Mouse (Mus musculus) lung, embryonic 15.5 days (tissue): ENCODE measurements around the gene Bora. TPM values are rescaled to one million over a fixed set of nuclear protein-coding genes. Genes with fewer than 3 reads are reported as not detected.
"Not testable (repeated sequence)": the region's sequence is repeated elsewhere in the genome, so short reads cannot be mapped to it uniquely, and the experiment has no call there.

Experiments used
- ATAC-seq: fragments of 200-750 bp; cut with Nextera tagmentation; 2 replicates; pipeline ENCODE4 v1.8.0; 2017; ENCODE audit warnings: moderate number of reproducible peaks, borderline replicate concordance; ENCODE audit not compliant: low FRiP score, low TSS enrichment; ENCODE audit errors: extremely low read depth
- H3K27ac ChIP-seq: fragments of 300-500 bp; sonication (generic); 2 replicates; pipeline ENCODE4 v1.5.1; 2015; ENCODE audit warnings: moderate library complexity, mild to moderate bottlenecking, inconsistent platforms
- H3K27me3 ChIP-seq: fragments of 300-500 bp; sonication (generic); 2 replicates; pipeline ENCODE4 v1.6.1; 2015; ENCODE audit warnings: inconsistent platforms
- H3K36me3 ChIP-seq: fragments of 300-500 bp; sonication (generic); 2 replicates; pipeline ENCODE4 v1.6.1; 2015; ENCODE audit warnings: inconsistent platforms
- H3K4me1 ChIP-seq: fragments of 300-500 bp; sonication (generic); 2 replicates; pipeline ENCODE4 v1.6.1; 2015; ENCODE audit warnings: inconsistent platforms
- H3K4me2 ChIP-seq: fragments of 300-500 bp; sonication (generic); 2 replicates; pipeline ENCODE4 v1.6.1; 2015; ENCODE audit warnings: inconsistent platforms, mild to moderate bottlenecking, moderate library complexity
- H3K4me3 ChIP-seq: fragments of 300-500 bp; sonication (generic); 2 replicates; pipeline ENCODE4 v1.5.1; 2015; ENCODE audit warnings: mild to moderate bottlenecking, inconsistent platforms
- H3K9ac ChIP-seq: fragments of 300-500 bp; sonication (generic); 2 replicates; pipeline ENCODE4 v1.6.1; 2015; ENCODE audit warnings: inconsistent platforms
- H3K9me3 ChIP-seq: fragments of 300-500 bp; sonication (generic); 2 replicates; pipeline ENCODE4 v1.6.1; 2016; ENCODE audit warnings: inconsistent platforms
- WGBS: fragments of 180-500 bp; shearing (Covaris S2); methylation state at CpG from one replicate; pipeline ENCODE4 v1.1.7; 2015; 5-methylcytosine and 5-hydroxymethylcytosine counted together
- polyA plus RNA-seq: library from polyadenylated mRNA; unstranded; fragments of >200 nt; fragmentation: Nextera tagmentation; extraction: Ambion mirVana; gene quantifications from 2 replicates; pipeline ENCODE4 v1.2.1, GENCODE M21; 2015

Bora gene
- polyA plus RNA-seq, 1 experiment from 2014 or later, result 75.6 TPM

- ATAC-seq, result 0 out of 2 replicates have a peak, but pooled peaks have one; percentile 31
- no peak overlapping the region for H3K27ac ChIP-seq
- H3K27me3 ChIP-seq, result no peaks in the 10 kb centered on the region
- WGBS, result 71% methylated on average over 2 of the region's 2 CpGs
- peaks cover 34% of the 10 kb centered on the region for H3K36me3 ChIP-seq
- H3K4me3 ChIP-seq, result no peak overlapping the region
- no peak overlapping the region for H3K4me2 ChIP-seq
- no peaks in the 10 kb centered on the region for H3K9me3 ChIP-seq
- no peak overlapping the region for H3K9ac ChIP-seq
- H3K4me1 ChIP-seq, result peaks cover 12% of the 10 kb centered on the region
These were observed 8.3 kb upstream of the Bora start for GRCm38 (mm10) chr14:99037703-99038102.

- not testable (repeated sequence) for H3K4me2 ChIP-seq, H3K27ac ChIP-seq
These were observed 6.7 kb upstream of the Bora start for GRCm38 (mm10) chr14:99039308-99039707.

DNA sequence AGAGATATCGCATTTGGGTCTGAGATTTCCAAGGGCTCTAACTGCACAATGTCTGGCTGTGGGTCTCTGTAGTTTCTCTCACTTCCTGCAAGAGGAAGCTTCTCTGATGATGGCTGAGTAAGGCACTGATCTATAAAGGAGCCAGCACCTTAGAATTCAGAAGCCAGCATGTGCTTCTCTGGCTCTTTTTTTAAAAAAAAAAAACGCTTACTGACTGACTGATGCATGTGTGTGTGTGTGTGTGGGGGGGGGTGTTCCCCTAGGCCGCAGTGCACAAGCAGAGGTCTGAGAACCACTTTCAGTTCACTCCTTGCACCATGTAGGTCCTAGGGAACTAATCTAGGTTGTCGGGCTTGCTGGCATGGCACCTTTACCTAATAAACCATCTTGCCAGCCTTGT is 4.6 kb upstream of the Bora start:
- Histone ChIP-seq H3K4me1 (peaks cover 28% of the 10 kb centered on the region), H3K9me3 (no peaks in the 10 kb centered on the region), H3K27me3 (no peaks in the 10 kb centered on the region), H3K9ac (no peak overlapping the region), H3K36me3 (peaks cover 18% of the 10 kb centered on the region; the same call in 1 of the 2 replicates), H3K4me2 (no peak overlapping the region), H3K4me3 (no peak overlapping the region), H3K27ac (no peak overlapping the region)
- 62% methylated on average over 4 of the region's 4 CpGs for WGBS
- ATAC-seq, result no peak

More at GRCm38 (mm10) chr14:99039308-99039707, 6.7 kb upstream of the Bora start:
- WGBS, result 86% methylated on average over 5 of the region's 5 CpGs
- not testable (repeated sequence) for H3K9me3 ChIP-seq, H3K9ac ChIP-seq, H3K4me3 ChIP-seq, H3K27me3 ChIP-seq, ATAC-seq
- H3K4me1 ChIP-seq, result peaks cover 21% of the 10 kb centered on the region
- H3K36me3 ChIP-seq, result peaks cover 25% of the 10 kb centered on the region

- H3K9ac ChIP-seq, result no peak overlapping the region; the same call in 1 of the 2 replicates
- 67% methylated on average over 1 of the region's 1 CpGs for WGBS
- H3K9me3 ChIP-seq, result no peaks in the 10 kb centered on the region
- no peak overlapping the region for H3K4me3 ChIP-seq
- H3K27me3 ChIP-seq, result no peaks in the 10 kb centered on the region
- H3K36me3 ChIP-seq, result peaks cover 6% of the 10 kb centered on the region; the same call in 1 of the 2 replicates
- no peak for ATAC-seq
- no peak overlapping the region for H3K27ac ChIP-seq
- H3K4me1 ChIP-seq, result peaks cover 38% of the 10 kb centered on the region
- H3K4me2 ChIP-seq, result peak overlapping the region; percentile 57; the same call in 1 of the 2 replicates
These were observed 2.5 kb upstream of the Bora start for GRCm38 (mm10) chr14:99043499-99043898.

- H3K9me3 ChIP-seq, result no peaks in the 10 kb centered on the region
- no peak overlapping the region for H3K27ac ChIP-seq
- 45% methylated on average over 10 of the region's 10 CpGs for WGBS
- H3K4me1 ChIP-seq, result peaks cover 39% of the 10 kb centered on the region
- no peaks in the 10 kb centered on the region for H3K27me3 ChIP-seq
- no peak for ATAC-seq
- H3K4me2 ChIP-seq, result peak overlapping the region; percentile 57
- peak overlapping the region; percentile 99 for H3K4me3 ChIP-seq
- H3K9ac ChIP-seq, result no peak overlapping the region
- H3K36me3 ChIP-seq, result peaks cover under 1% of the 10 kb centered on the region; the same call in 1 of the 2 replicates
These were observed 1.9 kb upstream of the Bora start for GRCm38 (mm10) chr14:99044096-99044495.

- peak overlapping the region; percentile 99 for H3K4me3 ChIP-seq
- H3K9me3 ChIP-seq, result no peaks in the 10 kb centered on the region
- H3K4me2 ChIP-seq, result peak overlapping the region; percentile 57
- ATAC-seq, result no peak
- H3K36me3 ChIP-seq, result no peaks in the 10 kb centered on the region
- 3% methylated on average over 5 of the region's 5 CpGs for WGBS
- no peak overlapping the region for H3K27ac ChIP-seq
- peaks cover 39% of the 10 kb centered on the region for H3K4me1 ChIP-seq
- H3K9ac ChIP-seq, result peak overlapping the region; percentile 98
- no peaks in the 10 kb centered on the region for H3K27me3 ChIP-seq
These were observed 1.3 kb upstream of the Bora start for GRCm38 (mm10) chr14:99044718-99045117.

DNA sequence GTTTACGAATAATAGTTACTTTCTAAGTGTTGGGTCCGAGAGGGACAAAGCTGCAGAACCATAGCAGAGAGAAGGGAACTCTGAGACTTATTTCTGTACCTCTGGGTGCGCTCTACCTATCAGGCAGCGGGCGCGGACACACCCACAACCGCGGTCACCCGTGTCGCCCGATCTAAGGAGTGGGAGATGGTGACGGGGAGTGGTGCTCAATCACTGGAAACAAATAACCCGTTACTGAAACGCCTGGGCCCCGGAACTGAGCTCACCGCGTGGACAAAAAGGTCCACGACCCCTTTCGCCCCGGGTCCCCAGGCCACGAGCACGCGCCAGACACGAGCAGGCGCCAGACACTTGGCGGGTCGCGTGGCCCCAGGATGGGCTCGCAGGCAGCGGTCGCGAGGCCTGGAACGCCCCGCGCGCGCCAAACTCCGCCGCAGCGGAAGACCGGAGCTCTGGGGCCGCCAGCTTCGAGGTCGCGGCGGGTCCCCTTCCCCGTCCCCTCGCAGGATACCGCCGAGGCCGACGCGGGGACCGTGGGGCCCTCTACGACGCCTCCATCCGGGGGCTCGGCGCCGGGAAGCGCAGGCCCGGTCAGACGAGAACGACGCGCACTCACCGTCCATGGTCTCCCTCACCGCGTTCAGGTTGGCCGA is 518 bp upstream of the Bora start:
- H3K4me1 ChIP-seq, result peaks cover 39% of the 10 kb centered on the region
- H3K36me3 ChIP-seq, result peaks cover 3% of the 10 kb centered on the region
- no peaks in the 10 kb centered on the region for H3K9me3 ChIP-seq
- H3K9ac ChIP-seq, result peak overlapping the region; percentile 98
- peak overlapping the region; percentile 57 for H3K4me2 ChIP-seq
- under 1% methylated on average over 70 of the region's 70 CpGs for WGBS
- H3K4me3 ChIP-seq, result peak overlapping the region; percentile 99
- H3K27ac ChIP-seq, result peak overlapping the region; percentile 92
- H3K27me3 ChIP-seq, result no peaks in the 10 kb centered on the region
- ATAC-seq, result peak; percentile 13

DNA sequence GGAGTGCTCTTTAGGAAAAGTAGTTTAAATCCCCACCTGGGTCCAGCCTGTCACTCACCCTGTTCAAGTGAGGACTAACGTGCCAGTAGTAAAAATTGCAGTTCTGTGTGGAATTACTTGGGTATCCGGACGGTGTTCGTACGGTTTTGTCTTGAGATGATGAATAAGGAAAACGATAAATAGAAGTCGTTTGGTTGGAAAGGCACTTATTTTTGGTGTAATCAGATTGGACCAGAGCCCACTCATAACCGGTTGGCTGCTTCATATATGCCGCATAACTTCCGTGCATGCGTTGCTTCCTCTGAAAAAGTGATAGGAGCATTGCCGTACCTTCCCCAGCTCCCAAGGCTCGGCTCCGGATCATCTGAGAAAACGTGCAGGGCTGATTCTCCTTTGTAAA is 760 bp downstream of the Bora start:
- ATAC-seq, result peak; percentile 3; the same call in 1 of the 2 replicates
- H3K4me2 ChIP-seq, result peak overlapping the region; percentile 62
- no peaks in the 10 kb centered on the region for H3K27me3 ChIP-seq
- peak overlapping the region; percentile 99 for H3K4me3 ChIP-seq
- peaks cover 10% of the 10 kb centered on the region for H3K36me3 ChIP-seq
- H3K27ac ChIP-seq, result peak overlapping the region; percentile 92
- under 1% methylated on average over 15 of the region's 15 CpGs for WGBS
- peaks cover 30% of the 10 kb centered on the region for H3K4me1 ChIP-seq
- H3K9ac ChIP-seq, result peak overlapping the region; percentile 53
- no peaks in the 10 kb centered on the region for H3K9me3 ChIP-seq

DNA sequence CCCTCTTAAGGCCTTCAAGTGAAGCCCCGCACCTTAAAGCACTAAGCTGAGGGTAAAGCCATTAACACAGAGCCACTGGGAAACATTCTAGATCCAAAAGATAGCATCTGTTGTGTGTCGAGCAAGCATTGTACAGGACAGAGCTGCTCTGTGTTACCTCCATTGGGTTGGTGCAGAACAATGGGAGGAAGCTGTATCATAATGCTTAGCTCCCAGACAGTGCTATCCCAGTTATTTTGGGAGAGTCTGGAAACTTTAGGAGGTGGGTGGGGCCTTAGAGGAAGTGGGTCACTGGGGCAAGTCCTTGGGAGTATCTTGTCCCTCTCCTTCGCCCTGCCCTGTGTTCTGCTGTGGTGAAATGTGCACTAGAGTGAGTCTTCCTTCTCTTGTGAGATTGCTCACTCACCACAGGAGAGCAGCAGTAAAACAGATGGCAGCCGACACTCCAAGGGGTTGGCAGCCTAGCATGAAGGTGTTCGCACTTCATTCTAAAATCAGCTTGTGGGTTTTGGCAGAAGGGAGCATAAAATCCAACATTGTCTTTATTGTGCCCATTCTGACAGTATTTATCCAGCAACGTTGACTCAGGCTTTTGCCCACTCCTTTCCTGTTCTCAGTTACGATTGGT is 13.1 kb downstream of the Bora start:
- H3K4me1 ChIP-seq, result no peaks in the 10 kb centered on the region
- no peak overlapping the region for H3K9ac ChIP-seq
- no peaks in the 10 kb centered on the region for H3K27me3 ChIP-seq
- 85% methylated on average over 7 of the region's 7 CpGs for WGBS
- peak; percentile 65 for ATAC-seq
- no peaks in the 10 kb centered on the region for H3K9me3 ChIP-seq
- H3K4me2 ChIP-seq, result no peak overlapping the region
- H3K4me3 ChIP-seq, result no peak overlapping the region
- H3K36me3 ChIP-seq, result peaks cover 51% of the 10 kb centered on the region
- H3K27ac ChIP-seq, result no peak overlapping the region

GRCm38 (mm10) chr14:99060616-99061015 is 14.6 kb downstream of the Bora start:
- ATAC-seq, result no peak
- 76% methylated on average over 12 of the region's 12 CpGs for WGBS
- H3K36me3 ChIP-seq, result peaks cover 56% of the 10 kb centered on the region

DNA sequence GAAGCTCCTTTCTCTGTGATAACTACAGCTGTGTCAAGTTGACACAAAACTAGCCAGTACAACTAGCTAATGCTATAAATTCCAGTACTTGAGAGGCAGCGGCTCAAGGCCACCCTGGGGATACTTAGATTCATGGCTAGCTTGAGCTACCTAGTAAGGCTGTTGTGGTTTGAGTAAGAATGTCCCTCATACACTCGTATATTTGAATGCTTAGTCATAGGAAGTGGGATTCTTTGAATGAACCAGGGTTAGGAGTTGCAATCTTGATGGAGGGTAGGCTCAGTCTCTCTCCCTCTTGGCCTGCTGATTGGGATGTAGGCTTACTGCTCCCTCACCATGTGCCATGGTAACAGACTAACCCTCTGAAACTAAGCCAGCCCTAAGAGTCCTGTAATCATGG is 17.1 kb downstream of the Bora start:
- H3K4me2 ChIP-seq, result no peak overlapping the region
- no peaks in the 10 kb centered on the region for H3K4me1 ChIP-seq
- peaks cover 59% of the 10 kb centered on the region for H3K36me3 ChIP-seq
- H3K27ac ChIP-seq, result no peak overlapping the region
- H3K9me3 ChIP-seq, result no peaks in the 10 kb centered on the region
- H3K9ac ChIP-seq, result no peak overlapping the region
- no peak overlapping the region for H3K4me3 ChIP-seq
- ATAC-seq, result no peak
- H3K27me3 ChIP-seq, result no peaks in the 10 kb centered on the region
- 92% methylated on average over 2 of the region's 2 CpGs for WGBS

More at GRCm38 (mm10) chr14:99060616-99061015, 14.6 kb downstream of the Bora start:
- Histone ChIP-seq H3K4me2 (no peak overlapping the region), H3K4me1 (no peaks in the 10 kb centered on the region), H3K9me3 (no peaks in the 10 kb centered on the region), H3K27ac (no peak overlapping the region), H3K4me3 (no peak overlapping the region), H3K27me3 (no peaks in the 10 kb centered on the region), H3K9ac (no peak overlapping the region)

- H3K9me3 ChIP-seq, result no peaks in the 10 kb centered on the region
These were observed 25.1 kb downstream of the Bora start for GRCm38 (mm10) chr14:99071146-99071545.

More at GRCm38 (mm10) chr14:99071146-99071545, 25.1 kb downstream of the Bora start:
- no peak overlapping the region for H3K9ac ChIP-seq
- no peak overlapping the region for H3K4me2 ChIP-seq
- no peaks in the 10 kb centered on the region for H3K4me1 ChIP-seq
- no peak overlapping the region for H3K4me3 ChIP-seq
- WGBS, result 86% methylated on average over 4 of the region's 4 CpGs
- no peak for ATAC-seq
- H3K27ac ChIP-seq, result no peak overlapping the region
- H3K36me3 ChIP-seq, result peaks cover 69% of the 10 kb centered on the region
- H3K27me3 ChIP-seq, result no peaks in the 10 kb centered on the region
